Mouse (Mus musculus) gastrocnemius, adult 8-10 months (tissue): Measurements from ENCODE around the gene Olfr1039. TPM values are rescaled to one million over a fixed set of nuclear protein-coding genes. Genes with fewer than 3 reads are reported as not detected.
"Not testable (repeated sequence)": the region's sequence is repeated elsewhere in the genome, so short reads cannot be mapped to it uniquely, and the experiment has no call there.

ENCODE experiments used
- DNase-seq, 2 experiments: peaks; one replicate each; pipeline ENCODE4 v3.0.0; 2022; ENCODE audit warnings: low spot score in 2 of 2
- total RNA-seq, 4 experiments: library from RNA; stranded (reverse); gene quantifications; 2 replicates each; pipeline ENCODE4 v1.2.4; 2022

Gene Olfr1039
- not detected for total RNA-seq

DNA sequence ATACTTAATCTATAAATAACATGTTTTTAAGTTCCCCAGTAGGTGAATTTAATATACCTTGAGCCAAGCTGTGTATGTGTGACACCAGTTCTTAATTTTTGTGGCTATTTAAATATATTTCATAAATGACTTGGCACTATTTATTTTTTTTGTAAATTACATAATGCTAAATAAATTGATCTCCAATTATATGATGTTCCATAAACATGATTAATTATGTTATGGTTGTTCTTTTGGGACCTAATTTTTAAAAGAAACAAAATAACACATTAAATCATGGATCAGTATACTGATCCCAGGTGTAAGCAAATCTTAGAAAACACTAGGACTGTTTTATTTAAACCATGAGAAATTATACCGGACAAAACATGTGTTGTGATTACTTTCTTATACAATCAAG is at the start of gene Olfr1039:
Gene Olfr1039 (minus strand): TSS at position 101 of the 400 bp plus-strand sequence.
- DNase-seq = no peak

DNA sequence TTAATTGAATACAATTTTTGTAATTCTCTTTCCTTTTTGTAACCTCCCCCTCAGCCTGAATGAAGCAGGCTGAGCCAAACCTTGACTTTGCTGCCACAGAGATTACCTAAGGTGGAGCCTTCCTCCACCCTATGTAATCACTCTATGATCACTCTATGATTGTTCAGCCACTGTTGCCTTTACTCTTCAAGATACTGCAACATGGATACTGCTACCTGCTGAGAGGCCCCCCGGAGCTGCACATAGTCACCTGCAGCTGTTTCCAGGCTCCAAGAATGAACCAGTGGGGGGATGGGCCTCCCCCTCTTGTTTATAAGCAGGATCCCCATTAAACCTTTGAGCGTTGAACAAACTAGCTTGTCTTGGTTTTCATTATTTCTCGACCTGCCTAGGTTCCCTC is 44.2 kb upstream of the Olfr1039 start:
- no peak for DNase-seq

DNA sequence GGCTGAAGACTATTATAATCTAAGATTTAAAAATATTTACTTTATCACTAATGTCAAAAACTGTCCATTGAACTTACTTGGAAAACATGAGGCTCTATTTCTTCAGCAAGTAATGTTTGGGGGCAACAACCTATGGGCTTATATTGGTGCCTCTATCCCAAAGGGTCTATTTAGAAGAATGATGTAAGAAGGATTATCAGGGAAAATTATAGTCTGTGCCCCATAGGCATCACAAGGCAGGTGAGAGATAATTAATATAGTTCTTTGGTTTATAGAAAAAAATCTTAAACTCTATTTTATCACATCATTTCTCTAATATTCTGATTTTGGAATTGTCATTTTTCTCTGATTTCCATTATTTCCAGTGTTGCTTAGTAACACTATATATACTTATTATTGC is 42.0 kb upstream of the Olfr1039 start, which contains the start of gene Olfr1044:
Gene Olfr1044 (minus strand): TSS at position 101 of the 400 bp plus-strand sequence.
- DNase-seq = no peak

GRCm38 (mm10) chr2:86175422-86175821 is 39.7 kb upstream of the Olfr1039 start:
- DNase-seq = not testable (repeated sequence)

GRCm38 (mm10) chr2:86167422-86167821 is 31.7 kb upstream of the Olfr1039 start, which contains the start of gene Olfr1043:
Olfr1043 (minus strand) TSS chr2:86167522.
- no peak for DNase-seq

GRCm38 (mm10) chr2:86161738-86162137 is 26.0 kb upstream of the Olfr1039 start, which contains the start of gene Olfr1042:
Olfr1042 (minus strand) TSS chr2:86161838.
- no peak for DNase-seq

GRCm38 (mm10) chr2:86146632-86147031 is 10.9 kb upstream of the Olfr1039 start, which contains the start of gene Olfr1040:
Olfr1040 (minus strand) TSS chr2:86146732.
- DNase-seq = no peak

GRCm38 (mm10) chr2:86087285-86087684 is 48.4 kb downstream of the Olfr1039 start, which contains the start of gene Olfr1037:
Olfr1037 (minus strand) TSS chr2:86087385.
- no peak for DNase-seq

DNA sequence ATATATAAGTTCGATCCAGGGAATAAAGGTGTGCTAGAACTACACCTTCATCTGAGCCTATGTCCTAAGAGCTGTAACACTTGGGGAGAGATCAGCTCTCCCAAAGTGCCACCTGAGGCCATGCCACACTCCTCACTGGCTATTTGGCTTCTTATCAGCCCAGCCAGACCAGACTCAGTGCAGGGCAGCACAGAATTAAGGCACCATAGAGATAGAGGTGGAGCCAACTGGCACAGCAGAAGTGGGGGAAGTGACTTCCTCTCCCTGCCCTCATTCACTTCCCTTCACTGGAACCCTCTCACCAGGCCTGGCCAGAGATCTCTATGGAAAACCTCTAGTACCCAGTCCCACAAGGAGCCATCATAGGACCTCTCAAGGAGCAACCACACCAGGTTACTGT is 55.2 kb downstream of the Olfr1039 start:
- DNase-seq = not testable (repeated sequence)

Other genes starting within 250 kb of the Olfr1039 start
- gene Olfr1024, start 230.9 kb downstream of the Olfr1039 start, total RNA-seq = not detected
- not detected for gene Olfr1025-ps1, start 220.7 kb downstream of the Olfr1039 start, total RNA-seq
- not detected for gene Olfr1026, start 214.4 kb downstream of the Olfr1039 start, total RNA-seq
- gene Olfr1028, start 185.5 kb downstream of the Olfr1039 start, total RNA-seq = not detected
- not detected for gene Olfr1029, start 162.0 kb downstream of the Olfr1039 start, total RNA-seq
- gene Olfr1030, start 156.7 kb downstream of the Olfr1039 start, total RNA-seq = not detected
- not detected for gene Olfr1031, start 145.6 kb downstream of the Olfr1039 start, total RNA-seq
- gene Olfr1032, start 130.4 kb downstream of the Olfr1039 start, total RNA-seq = not detected
- under 1 TPM in 1 of 4 experiments, not detected in 3; 0.54 TPM for gene Olfr1033, start 115.3 kb downstream of the Olfr1039 start, total RNA-seq
- not detected for gene Olfr1034, start 90.1 kb downstream of the Olfr1039 start, total RNA-seq
- not detected for gene Olfr1036, start 61.9 kb downstream of the Olfr1039 start, total RNA-seq
- not detected for gene Olfr1037, start 48.5 kb downstream of the Olfr1039 start, total RNA-seq
- gene Olfr1040, start 10.8 kb upstream of the Olfr1039 start, total RNA-seq = not detected
- not detected for gene Olfr1042, start 25.9 kb upstream of the Olfr1039 start, total RNA-seq
- not detected for gene Olfr1043, start 31.6 kb upstream of the Olfr1039 start, total RNA-seq
- gene Olfr1044, start 41.9 kb upstream of the Olfr1039 start, total RNA-seq = not detected
- gene Olfr52, start 49.8 kb upstream of the Olfr1039 start, total RNA-seq = not detected
- not detected for gene Olfr1045, start 67.1 kb upstream of the Olfr1039 start, total RNA-seq
- not detected for gene Olfr1046, start 83.4 kb upstream of the Olfr1039 start, total RNA-seq
- gene Olfr1047, start 95.5 kb upstream of the Olfr1039 start, total RNA-seq = not detected
- not detected for gene Olfr1048, start 104.4 kb upstream of the Olfr1039 start, total RNA-seq
- gene Olfr1049, start 122.4 kb upstream of the Olfr1039 start, total RNA-seq = not detected
- gene Olfr1051, start 143.2 kb upstream of the Olfr1039 start, total RNA-seq = not detected
- gene Olfr1052, start 156.5 kb upstream of the Olfr1039 start, total RNA-seq = not detected
- gene Olfr1053, start 179.4 kb upstream of the Olfr1039 start, total RNA-seq = not detected
- gene Olfr1054, start 199.5 kb upstream of the Olfr1039 start, total RNA-seq = not detected
- gene Olfr1055, start 214.4 kb upstream of the Olfr1039 start, total RNA-seq = not detected
- gene Olfr1056, start 226.5 kb upstream of the Olfr1039 start, total RNA-seq = not detected
- gene Olfr1057, start 242.5 kb upstream of the Olfr1039 start, total RNA-seq = not detected